Mouse (Mus musculus) mesoderm, embryonic 11.5 days (tissue): ENCODE results near the gene Gm498.

Experiments used
- DNase-seq: peaks from one replicate; pipeline ENCODE4 v3.0.0-alpha.2; 2012; ENCODE audit warnings: low read depth, low spot score

Gm498 gene

GRCm38 (mm10) chr7:143866538-143866937, at the start of gene Gm498:
Gene Gm498 (plus strand): TSS chr7:143866838.
- DNase-seq, result no peak

- no peak for DNase-seq
Observed at GRCm38 (mm10) chr7:143819201-143819600, 47.4 kb upstream of the Gm498 start.

GRCm38 (mm10) chr7:143821241-143821640, 45.4 kb upstream of the Gm498 start:
- no peak for DNase-seq

GRCm38 (mm10) chr7:143822375-143823265, 44.0 kb upstream of the Gm498 start, which contains the start of the genes Nadsyn1 and Dhcr7:
Gene Nadsyn1 (minus strand): TSS chr7:143822849.
Gene Dhcr7 (plus strand): TSS chr7:143823145.
- peak; percentile 99 for DNase-seq

GRCm38 (mm10) chr7:143823266-143823605, 43.4 kb upstream of the Gm498 start:
- DNase-seq, result no peak

- no peak for DNase-seq
Observed at GRCm38 (mm10) chr7:143826985-143827384, 39.7 kb upstream of the Gm498 start.

- DNase-seq, result peak; percentile 99
Observed at GRCm38 (mm10) chr7:143829504-143830331, 36.9 kb upstream of the Gm498 start.

GRCm38 (mm10) chr7:143830399-143830798, 36.2 kb upstream of the Gm498 start:
- no peak for DNase-seq

GRCm38 (mm10) chr7:143832196-143832595, 34.4 kb upstream of the Gm498 start:
- no peak for DNase-seq

- no peak for DNase-seq
Observed at GRCm38 (mm10) chr7:143832611-143833010, 34.0 kb upstream of the Gm498 start.

GRCm38 (mm10) chr7:143833581-143834190, 33.0 kb upstream of the Gm498 start:
- DNase-seq, result no peak

- no peak for DNase-seq
Observed at GRCm38 (mm10) chr7:143834316-143834715, 32.3 kb upstream of the Gm498 start.

GRCm38 (mm10) chr7:143834972-143835371, 31.7 kb upstream of the Gm498 start:
- DNase-seq, result no peak

- no peak for DNase-seq
Observed at GRCm38 (mm10) chr7:143837705-143838358, 28.8 kb upstream of the Gm498 start.

GRCm38 (mm10) chr7:143840121-143840520, 26.5 kb upstream of the Gm498 start:
- DNase-seq, result no peak

- no peak for DNase-seq
Observed at GRCm38 (mm10) chr7:143841301-143841700, 25.3 kb upstream of the Gm498 start.

- no peak for DNase-seq
Observed at GRCm38 (mm10) chr7:143848127-143848767, 18.4 kb upstream of the Gm498 start.

- DNase-seq, result no peak
Observed at GRCm38 (mm10) chr7:143848768-143849482, 17.7 kb upstream of the Gm498 start.

- no peak for DNase-seq
Observed at GRCm38 (mm10) chr7:143868874-143869273, 2.2 kb downstream of the Gm498 start.

- DNase-seq, result no peak
Observed at GRCm38 (mm10) chr7:143883717-143884116, 17.1 kb downstream of the Gm498 start.
